ENCODE assay signal across 8 mouse cellular contexts in the genomic region with DNA sequence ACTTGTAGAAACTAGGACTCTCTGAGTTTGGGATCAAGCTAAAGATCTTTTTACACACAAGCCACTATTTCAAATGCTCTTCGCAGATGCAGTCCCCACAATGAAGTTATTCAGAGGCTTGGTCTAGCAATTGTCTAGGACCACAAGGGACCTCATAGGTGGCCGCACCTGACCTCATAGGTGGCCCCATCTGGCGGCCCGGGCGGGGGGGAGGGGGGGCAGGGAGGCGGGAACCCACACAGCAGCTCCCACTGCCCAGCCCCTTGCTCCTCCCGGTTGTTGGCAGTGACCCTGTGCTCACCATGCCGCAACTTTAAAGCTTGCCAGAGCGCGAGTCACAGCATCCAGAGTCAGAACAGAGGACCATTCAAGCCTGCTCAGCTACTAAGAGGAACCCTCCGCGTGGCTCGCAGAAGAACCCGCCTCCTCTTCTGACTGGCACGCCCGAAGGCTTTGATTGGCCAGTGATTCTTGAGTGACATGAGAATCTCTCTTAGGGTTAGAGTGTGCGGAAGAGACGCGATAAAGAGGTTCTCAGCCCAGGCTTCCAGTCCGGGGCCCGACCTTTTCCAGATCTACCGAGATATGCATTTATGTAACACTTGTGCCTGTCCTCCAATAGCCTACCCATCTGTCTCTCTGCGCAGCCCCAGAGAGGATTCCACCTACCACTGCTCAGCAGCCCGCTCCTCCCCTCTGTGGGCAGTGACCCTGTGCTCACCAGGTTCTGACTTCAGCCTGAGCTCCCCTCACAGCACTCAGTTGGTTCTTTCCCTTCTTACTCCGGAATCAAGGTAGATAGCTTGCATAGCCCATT. TPM values are rescaled to one million over a fixed set of nuclear protein-coding genes. Genes with fewer than 3 reads are reported as not detected.
DNase-seq lines count a peak whose midpoint lies in the region; ATAC-seq lines count a peak whose summit lies in the region.

Gene Gm35315, minus strand, starts transcription at position 391 of the 817 bp plus-strand sequence.

- WGBS in hindbrain, embryonic 10.5 days = 2% methylated on average over 25 of the region's 25 CpGs
- WGBS in lung, embryonic 16.5 days = under 1% methylated on average over 25 of the region's 25 CpGs

- H3K27me3 ChIP-seq in hindbrain, embryonic 10.5 days (ENCODE audit: insufficient read depth, poor library complexity, severe bottlenecking) = no peaks in the 10 kb centered on the region; the same call in 1 of the 2 replicates
- no peaks in the 10 kb centered on the region for H3K27me3 ChIP-seq in lung, embryonic 16.5 days (ENCODE audit: control insufficient read depth, insufficient read depth, low read depth, low read length)

- peak; percentile 99 for ATAC-seq in frontal cortex, adult (ENCODE audit: low TSS enrichment)
- peak; percentile 94 for ATAC-seq in lung, embryonic 16.5 days (ENCODE audit: low read depth)

- H3K4me2 ChIP-seq in lung, embryonic 16.5 days (ENCODE audit: low read depth, low read length) = peak within 1 kb of the TSS; percentile 69

- DNase-seq in Muller cell, postnatal 12 days (ENCODE audit: inconsistent ontology term) = peak; percentile 92
- peak; percentile 88 for DNase-seq in cerebellum, adult 8-10 months
- DNase-seq in hindbrain, embryonic 10.5 days (ENCODE audit: low spot score) = peak; percentile 88
- peak; percentile 95 for DNase-seq in layer of hippocampus, adult 9-10 months (ENCODE audit: low spot score)
- peak; percentile 64 for DNase-seq in ovary, postnatal 14 days (ENCODE audit: low spot score)
- peak; percentile 88 for DNase-seq in thymus, postnatal 10 days (ENCODE audit: low spot score in 2 of 2)

- H3K9ac ChIP-seq in lung, embryonic 16.5 days (ENCODE audit: low read length) = peak within 1 kb of the TSS; percentile 54

- H3K9me3 ChIP-seq in hindbrain, embryonic 10.5 days = no peaks in the 10 kb centered on the region
- H3K9me3 ChIP-seq in lung, embryonic 16.5 days (ENCODE audit: control insufficient read depth, low read length) = no peaks in the 10 kb centered on the region

- H3K27ac ChIP-seq in hindbrain, embryonic 10.5 days = peak within 1 kb of the TSS; percentile 91
- H3K27ac ChIP-seq in lung, embryonic 16.5 days (ENCODE audit: low read length) = peak within 1 kb of the TSS; percentile 87

- no peaks in the 10 kb centered on the region for H3K36me3 ChIP-seq in hindbrain, embryonic 10.5 days
- no peaks in the 10 kb centered on the region for H3K36me3 ChIP-seq in lung, embryonic 16.5 days (ENCODE audit: control insufficient read depth, insufficient read depth, low read length)

- H3K4me1 ChIP-seq in hindbrain, embryonic 10.5 days (replicated peaks) = peaks cover 15% of the 10 kb centered on the region
- H3K4me1 ChIP-seq in lung, embryonic 16.5 days (replicated peaks; ENCODE audit: control insufficient read depth, insufficient read depth, low read length) = peaks cover 3% of the 10 kb centered on the region; the same call in 1 of the 2 replicates

- peak within 1 kb of the TSS; percentile 63 for H3K4me3 ChIP-seq in hindbrain, embryonic 10.5 days
- H3K4me3 ChIP-seq in lung, embryonic 16.5 days (ENCODE audit: low read length) = peak within 1 kb of the TSS; percentile 54

RNA-seq across cellular contexts. Expression of gene Gm35315, which starts in this region (rescaled TPM):
- polyA plus RNA-seq in hindbrain, embryonic 10.5 days (2016; fragmentation: Nextera tagmentation; extraction: Ambion mirVana) = 1.2 and 1.4 TPM in 2 replicates
- 1.4 and 1.6 TPM in 2 replicates for polyA plus RNA-seq in lung, embryonic 16.5 days (2015; fragmentation: Nextera tagmentation; extraction: Ambion mirVana)

Comparison
In these comparisons a context has a peak if more than half of its experiments do, and no peak if none do; other contexts are left out.
1. Peak in every context shown above with its lines: DNase-seq, ATAC-seq, H3K4me3 ChIP-seq and H3K27ac ChIP-seq.